Mouse (Mus musculus) cerebellum, adult 2 months (tissue): ENCODE results near the gene Zmiz2.

Experiments used
- CTCF ChIP-seq: fragments of 200-500 bp; IDR thresholded peaks from 2 replicates; pipeline ENCODE4 v1.5.1; 2011; ENCODE audit warnings: low read depth, mild to moderate bottlenecking, control low read depth, low read length, moderate library complexity, borderline replicate concordance; ENCODE audit not compliant: insufficient read depth
- POLR2A ChIP-seq: fragments of 200-500 bp; IDR thresholded peaks from 2 replicates; pipeline ENCODE4 v1.6.1; 2011; ENCODE audit warnings: low read length, control low read depth, borderline replicate concordance; ENCODE audit not compliant: insufficient read depth

GRCm38 (mm10) chr11:6403830-6404405 lies 15.0 kb downstream of the Zmiz2 start:
- TF ChIP-seq CTCF (no peak), POLR2A (no peak)
